Mouse (Mus musculus): ENCODE results near the gene Taok3. TPM values are rescaled to one million over a fixed set of nuclear protein-coding genes. Genes with fewer than 3 reads are reported as not detected.

The Taok3 gene
- total and polyA plus RNA-seq, 2 experiments from 2014 or later = 1.1 to 5.8 TPM

DNA sequence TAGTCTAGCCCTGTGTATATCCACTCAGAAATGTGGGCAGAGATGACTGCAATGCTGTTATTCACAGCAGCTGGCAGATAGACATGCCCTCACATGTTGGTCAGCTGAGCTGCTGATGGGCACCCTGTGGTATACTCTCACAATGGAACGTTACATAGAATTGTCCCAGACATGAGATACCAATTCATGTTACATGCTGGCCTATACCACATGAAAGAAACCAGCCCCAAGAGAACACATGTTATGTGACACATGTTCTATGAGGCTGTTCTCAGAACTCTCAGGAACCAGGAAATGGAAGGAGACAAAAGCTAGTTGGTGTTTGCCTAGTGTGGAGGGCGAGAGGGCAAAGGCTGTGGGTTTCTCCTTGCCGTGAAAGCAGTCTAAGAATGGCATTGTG, 62.5 kb downstream of the Taok3 start:
- Histone ChIP-seq H3K27me3 (ENCODE audit: control insufficient read depth, insufficient read depth, low read length) (no peaks in the 10 kb centered on the region), H3K4me3 (ENCODE audit: low read depth, low read length) (no peak overlapping the region), H3K4me2 (ENCODE audit: low read depth, low read length) (no peak overlapping the region), H3K4me1 (ENCODE audit: control insufficient read depth, insufficient read depth) (no peaks in the 10 kb centered on the region), H3K9me3 (replicated peaks; ENCODE audit: control insufficient read depth, low read length) (peaks cover 10% of the 10 kb centered on the region), H3K27ac (ENCODE audit: low read depth) (no peak overlapping the region), H3K9ac (replicated peaks; ENCODE audit: low read depth, low read length) (no peak overlapping the region), H3K36me3 (replicated peaks; ENCODE audit: control insufficient read depth, insufficient read depth, low read length) (peaks cover 13% of the 10 kb centered on the region; the same call in 1 of the 2 replicates)
- WGBS = 73% methylated on average over 3 of the region's 3 CpGs
- no peak for DNase-seq (ENCODE audit: low spot score)
- no peak for ATAC-seq (ENCODE audit: insufficient read depth, low read depth)
- TF ChIP-seq CTCF (IDR thresholded peaks at IDR 0.05; ENCODE audit: low read depth) (no peak), EP300 (IDR thresholded peaks at IDR 0.05; ENCODE audit: low read depth) (no peak)

DNA sequence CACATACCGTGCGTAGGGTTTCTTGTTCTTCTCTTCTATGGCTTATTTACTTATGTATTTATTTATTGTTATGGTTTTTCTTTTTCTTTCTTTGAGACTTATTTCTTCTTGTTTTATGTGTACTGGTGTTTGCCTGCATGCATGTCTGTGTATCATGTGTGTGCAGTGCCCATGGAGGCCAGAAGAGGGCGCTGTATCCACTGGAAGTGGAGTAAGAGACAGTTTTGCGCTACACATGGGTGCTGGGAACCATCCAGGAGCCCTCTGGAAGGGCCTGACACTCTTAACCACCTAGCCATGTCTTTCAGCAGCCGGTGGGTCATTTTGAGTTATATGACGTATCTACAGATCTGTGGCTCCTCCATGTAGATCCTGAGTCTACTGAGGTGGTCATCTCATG, 64.9 kb downstream of the Taok3 start:
- Histone ChIP-seq H3K4me1 (ENCODE audit: control insufficient read depth, insufficient read depth) (no peaks in the 10 kb centered on the region), H3K4me3 (ENCODE audit: low read depth, low read length) (no peak overlapping the region), H3K27ac (ENCODE audit: low read depth) (no peak overlapping the region), H3K9me3 (replicated peaks; ENCODE audit: control insufficient read depth, low read length) (peaks cover 10% of the 10 kb centered on the region), H3K4me2 (ENCODE audit: low read depth, low read length) (no peak overlapping the region), H3K27me3 (ENCODE audit: control insufficient read depth, insufficient read depth, low read length) (no peaks in the 10 kb centered on the region), H3K9ac (replicated peaks; ENCODE audit: low read depth, low read length) (no peak overlapping the region), H3K36me3 (replicated peaks; ENCODE audit: control insufficient read depth, insufficient read depth, low read length) (peaks cover 13% of the 10 kb centered on the region; the same call in 1 of the 2 replicates)
- ATAC-seq (ENCODE audit: insufficient read depth, low read depth) = no peak
- WGBS = 85% methylated on average over 6 of the region's 6 CpGs
- TF ChIP-seq EP300 (IDR thresholded peaks at IDR 0.05; ENCODE audit: low read depth) (no peak), CTCF (IDR thresholded peaks at IDR 0.05; ENCODE audit: low read depth) (no peak)
- no peak for DNase-seq (ENCODE audit: low spot score)

- Histone ChIP-seq H3K9ac (replicated peaks; ENCODE audit: low read depth, low read length) (no peak overlapping the region), H3K27me3 (ENCODE audit: control insufficient read depth, insufficient read depth, low read length) (no peaks in the 10 kb centered on the region), H3K4me3 (ENCODE audit: low read depth, low read length) (no peak overlapping the region), H3K36me3 (replicated peaks; ENCODE audit: control insufficient read depth, insufficient read depth, low read length) (peaks cover 13% of the 10 kb centered on the region; the same call in 1 of the 2 replicates), H3K4me2 (ENCODE audit: low read depth, low read length) (no peak overlapping the region), H3K9me3 (replicated peaks; ENCODE audit: control insufficient read depth, low read length) (peaks cover 10% of the 10 kb centered on the region), H3K27ac (ENCODE audit: low read depth) (no peak overlapping the region), H3K4me1 (ENCODE audit: control insufficient read depth, insufficient read depth) (no peaks in the 10 kb centered on the region)
- WGBS = 89% methylated on average over 7 of the region's 7 CpGs
- no peak for ATAC-seq (ENCODE audit: insufficient read depth, low read depth)
- DNase-seq (ENCODE audit: low spot score) = no peak
- TF ChIP-seq EP300 (IDR thresholded peaks at IDR 0.05; ENCODE audit: low read depth) = no peak
- TF ChIP-seq CTCF (IDR thresholded peaks at IDR 0.05; ENCODE audit: low read depth) = no peak
These were observed 65.7 kb downstream of the Taok3 start for GRCm38 (mm10) chr5:117185673-117186072.

DNA sequence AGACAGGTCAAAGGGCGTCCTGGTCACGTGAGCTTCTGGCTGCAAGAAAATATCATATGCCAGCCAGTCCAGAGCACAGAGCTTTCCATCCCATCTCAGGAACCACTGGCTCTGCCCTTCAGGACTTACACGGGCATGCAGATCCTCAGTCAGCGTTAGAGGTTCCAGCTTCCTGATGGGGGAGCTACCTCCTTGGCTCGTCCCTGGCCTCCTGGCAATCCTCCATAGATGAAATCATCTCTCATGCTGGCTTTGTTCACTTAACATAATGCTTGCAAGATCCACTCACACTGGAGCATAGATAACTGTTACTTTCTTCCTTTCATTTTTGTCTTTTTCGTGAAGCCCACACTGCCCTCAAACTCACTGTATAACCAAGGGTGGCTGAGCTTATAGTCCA, 72.1 kb downstream of the Taok3 start:
- Histone ChIP-seq H3K36me3 (replicated peaks; ENCODE audit: control insufficient read depth, insufficient read depth, low read length) (no peaks in the 10 kb centered on the region; the same call in 1 of the 2 replicates), H3K4me1 (ENCODE audit: control insufficient read depth, insufficient read depth) (no peaks in the 10 kb centered on the region), H3K27ac (ENCODE audit: low read depth) (no peak overlapping the region), H3K27me3 (ENCODE audit: control insufficient read depth, insufficient read depth, low read length) (no peaks in the 10 kb centered on the region), H3K4me2 (ENCODE audit: low read depth, low read length) (no peak overlapping the region), H3K4me3 (ENCODE audit: low read depth, low read length) (no peak overlapping the region), H3K9ac (replicated peaks; ENCODE audit: low read depth, low read length) (no peak overlapping the region), H3K9me3 (replicated peaks; ENCODE audit: control insufficient read depth, low read length) (no peaks in the 10 kb centered on the region)
- no peak for ATAC-seq (ENCODE audit: insufficient read depth, low read depth)
- TF ChIP-seq CTCF (IDR thresholded peaks at IDR 0.05; ENCODE audit: low read depth) (no peak), EP300 (IDR thresholded peaks at IDR 0.05; ENCODE audit: low read depth) (no peak)
- DNase-seq (ENCODE audit: low spot score) = no peak
- 72% methylated on average over 6 of the region's 6 CpGs for WGBS

GRCm38 (mm10) chr5:117193748-117194147, 73.8 kb downstream of the Taok3 start:
- no peaks in the 10 kb centered on the region for H3K4me1 ChIP-seq (ENCODE audit: control insufficient read depth, insufficient read depth)
- WGBS = 35% methylated on average over 7 of the region's 7 CpGs
- H3K36me3 ChIP-seq (replicated peaks; ENCODE audit: control insufficient read depth, insufficient read depth, low read length) = peaks cover 4% of the 10 kb centered on the region; the same call in 1 of the 2 replicates
- no peak overlapping the region for H3K27ac ChIP-seq (ENCODE audit: low read depth)
- H3K9me3 ChIP-seq (replicated peaks; ENCODE audit: control insufficient read depth, low read length) = no peaks in the 10 kb centered on the region
- no peak overlapping the region for H3K4me2 ChIP-seq (ENCODE audit: low read depth, low read length)
- H3K4me3 ChIP-seq (ENCODE audit: low read depth, low read length) = no peak overlapping the region
- no peak overlapping the region for H3K9ac ChIP-seq (replicated peaks; ENCODE audit: low read depth, low read length)
- TF ChIP-seq EP300 (IDR thresholded peaks at IDR 0.05; ENCODE audit: low read depth) (no peak), CTCF (IDR thresholded peaks at IDR 0.05; ENCODE audit: low read depth) (no peak)
- ATAC-seq (ENCODE audit: insufficient read depth, low read depth) (peak; percentile 87), DNase-seq (ENCODE audit: low spot score) (peak; percentile 48)
- H3K27me3 ChIP-seq (ENCODE audit: control insufficient read depth, insufficient read depth, low read length) = no peaks in the 10 kb centered on the region

DNA sequence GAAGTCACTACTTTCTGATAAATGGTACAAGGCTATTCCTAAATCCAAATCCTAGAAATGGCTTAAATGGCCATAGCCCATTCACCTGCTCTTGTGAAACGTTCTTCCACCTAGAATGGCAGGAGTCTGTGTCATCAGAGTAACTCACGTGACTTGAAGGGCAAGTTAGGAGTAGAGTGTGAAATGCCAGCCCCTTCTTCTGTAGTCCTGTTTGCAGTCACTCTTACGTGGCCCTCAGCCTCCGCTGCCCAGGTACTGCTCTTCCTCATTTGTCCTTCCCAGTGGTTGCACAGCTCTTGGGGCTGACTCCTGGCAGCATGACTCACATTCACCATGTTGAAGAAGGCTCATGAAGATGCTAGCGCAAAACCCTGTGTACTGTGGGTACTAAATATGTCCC, 74.7 kb downstream of the Taok3 start:
- H3K4me3 ChIP-seq (ENCODE audit: low read depth, low read length) = no peak overlapping the region
- ATAC-seq (ENCODE audit: insufficient read depth, low read depth) (no peak), DNase-seq (ENCODE audit: low spot score) (no peak)
- no peak overlapping the region for H3K9ac ChIP-seq (replicated peaks; ENCODE audit: low read depth, low read length)
- no peaks in the 10 kb centered on the region for H3K27me3 ChIP-seq (ENCODE audit: control insufficient read depth, insufficient read depth, low read length)
- WGBS = 94% methylated on average over 5 of the region's 5 CpGs
- TF ChIP-seq CTCF (IDR thresholded peaks at IDR 0.05; ENCODE audit: low read depth) = no peak
- TF ChIP-seq EP300 (IDR thresholded peaks at IDR 0.05; ENCODE audit: low read depth) = no peak
- no peak overlapping the region for H3K4me2 ChIP-seq (ENCODE audit: low read depth, low read length)
- H3K9me3 ChIP-seq (replicated peaks; ENCODE audit: control insufficient read depth, low read length) = no peaks in the 10 kb centered on the region
- H3K27ac ChIP-seq (ENCODE audit: low read depth) = no peak overlapping the region
- H3K4me1 ChIP-seq (ENCODE audit: control insufficient read depth, insufficient read depth) = no peaks in the 10 kb centered on the region
- H3K36me3 ChIP-seq (replicated peaks; ENCODE audit: control insufficient read depth, insufficient read depth, low read length) = peaks cover 4% of the 10 kb centered on the region; the same call in 1 of the 2 replicates
